Mouse (Mus musculus): ENCODE measurements at regions not wholly inside any gene's neighbourhood (a gene's known extent, or its start where the extent isn't known, plus 50 kb on each side); places are given as distances from the start of the nearest gene placed in this dataset.

GRCm38 (mm10) chr12:8857308-8857707, 64.2 kb upstream of the Laptm4a start:
- no peak overlapping the region for H3K9ac ChIP-seq (ENCODE audit: low read length)
- no peak for ATAC-seq (replicated peaks; ENCODE audit: extremely low read depth, insufficient read depth, low FRiP score)
- no peaks in the 10 kb centered on the region for H3K9me3 ChIP-seq (replicated peaks; ENCODE audit: control insufficient read depth, low read length)
- no peak overlapping the region for H3K27ac ChIP-seq (ENCODE audit: low read length)
- 59% methylated on average over 8 of the region's 8 CpGs for whole genome bisulfite sequencing
- no peak overlapping the region for H3K4me3 ChIP-seq (ENCODE audit: low read length)
- no peak overlapping the region for H3K4me2 ChIP-seq (ENCODE audit: low read depth, low read length)
- H3K36me3 ChIP-seq (ENCODE audit: control insufficient read depth, insufficient read depth): no peaks in the 10 kb centered on the region
- H3K27me3 ChIP-seq (ENCODE audit: control insufficient read depth, insufficient read depth, low read length): no peaks in the 10 kb centered on the region
- H3K4me1 ChIP-seq (ENCODE audit: control insufficient read depth, insufficient read depth, low read length): peaks cover 28% of the 10 kb centered on the region

GRCm38 (mm10) chr12:8858748-8859147, 62.7 kb upstream of the Laptm4a start:
- Histone ChIP-seq H3K4me2 (ENCODE audit: low read depth, low read length) (peak overlapping the region; percentile 25), H3K9ac (ENCODE audit: low read length) (peak overlapping the region; percentile 32; the same call in 1 of the 2 replicates), H3K9me3 (replicated peaks; ENCODE audit: control insufficient read depth, low read length) (no peaks in the 10 kb centered on the region), H3K4me1 (ENCODE audit: control insufficient read depth, insufficient read depth, low read length) (peaks cover 30% of the 10 kb centered on the region), H3K27me3 (ENCODE audit: control insufficient read depth, insufficient read depth, low read length) (no peaks in the 10 kb centered on the region), H3K36me3 (ENCODE audit: control insufficient read depth, insufficient read depth) (no peaks in the 10 kb centered on the region), H3K4me3 (ENCODE audit: low read length) (no peak overlapping the region), H3K27ac (ENCODE audit: low read length) (peak overlapping the region; percentile 80)
- peak; percentile 70 for ATAC-seq (replicated peaks; ENCODE audit: extremely low read depth, insufficient read depth, low FRiP score)
- WGBS: 35% methylated on average over 7 of the region's 7 CpGs

GRCm38 (mm10) chr12:8859588-8859987, 61.9 kb upstream of the Laptm4a start:
- no peak overlapping the region for H3K9ac ChIP-seq (ENCODE audit: low read length)
- H3K4me2 ChIP-seq (ENCODE audit: low read depth, low read length): no peak overlapping the region
- H3K9me3 ChIP-seq (replicated peaks; ENCODE audit: control insufficient read depth, low read length): no peaks in the 10 kb centered on the region
- H3K4me3 ChIP-seq (ENCODE audit: low read length): no peak overlapping the region
- no peaks in the 10 kb centered on the region for H3K36me3 ChIP-seq (ENCODE audit: control insufficient read depth, insufficient read depth)
- H3K27me3 ChIP-seq (ENCODE audit: control insufficient read depth, insufficient read depth, low read length): no peaks in the 10 kb centered on the region
- ATAC-seq (replicated peaks; ENCODE audit: extremely low read depth, insufficient read depth, low FRiP score): no peak
- 26% methylated on average over 4 of the region's 4 CpGs for WGBS
- H3K27ac ChIP-seq (ENCODE audit: low read length): peak overlapping the region; percentile 80
- peaks cover 33% of the 10 kb centered on the region for H3K4me1 ChIP-seq (ENCODE audit: control insufficient read depth, insufficient read depth, low read length)

- no peak for ATAC-seq (replicated peaks; ENCODE audit: extremely low read depth, insufficient read depth, low FRiP score)
- Histone ChIP-seq H3K36me3 (ENCODE audit: control insufficient read depth, insufficient read depth) (no peaks in the 10 kb centered on the region), H3K4me1 (ENCODE audit: control insufficient read depth, insufficient read depth, low read length) (peaks cover 10% of the 10 kb centered on the region), H3K9ac (ENCODE audit: low read length) (no peak overlapping the region), H3K27me3 (ENCODE audit: control insufficient read depth, insufficient read depth, low read length) (no peaks in the 10 kb centered on the region), H3K27ac (ENCODE audit: low read length) (no peak overlapping the region), H3K4me3 (ENCODE audit: low read length) (no peak overlapping the region), H3K9me3 (replicated peaks; ENCODE audit: control insufficient read depth, low read length) (no peaks in the 10 kb centered on the region), H3K4me2 (ENCODE audit: low read depth, low read length) (no peak overlapping the region)
- WGBS: 53% methylated on average over 3 of the region's 3 CpGs
Measured at GRCm38 (mm10) chr12:8864830-8865229, 56.6 kb upstream of the Laptm4a start.

- Histone ChIP-seq H3K27me3 (ENCODE audit: control insufficient read depth, insufficient read depth, low read length) (no peaks in the 10 kb centered on the region), H3K36me3 (ENCODE audit: control insufficient read depth, insufficient read depth) (no peaks in the 10 kb centered on the region), H3K9me3 (replicated peaks; ENCODE audit: control insufficient read depth, low read length) (no peaks in the 10 kb centered on the region), H3K4me1 (ENCODE audit: control insufficient read depth, insufficient read depth, low read length) (peaks cover 6% of the 10 kb centered on the region), H3K27ac (ENCODE audit: low read length) (no peak overlapping the region), H3K4me3 (ENCODE audit: low read length) (no peak overlapping the region), H3K9ac (ENCODE audit: low read length) (no peak overlapping the region), H3K4me2 (ENCODE audit: low read depth, low read length) (no peak overlapping the region)
- 50% methylated on average over 1 of the region's 1 CpGs for WGBS
- 0 out of 2 replicates have a peak, but pooled peaks have one; percentile 12 for ATAC-seq (replicated peaks; ENCODE audit: extremely low read depth, insufficient read depth, low FRiP score)
Measured at GRCm38 (mm10) chr12:8865250-8865649, 56.2 kb upstream of the Laptm4a start.

GRCm38 (mm10) chr12:8867104-8867503, 54.4 kb upstream of the Laptm4a start:
- Histone ChIP-seq H3K27me3 (ENCODE audit: control insufficient read depth, insufficient read depth, low read length) (no peaks in the 10 kb centered on the region), H3K4me2 (ENCODE audit: low read depth, low read length) (no peak overlapping the region), H3K27ac (ENCODE audit: low read length) (no peak overlapping the region), H3K4me3 (ENCODE audit: low read length) (no peak overlapping the region), H3K9me3 (replicated peaks; ENCODE audit: control insufficient read depth, low read length) (no peaks in the 10 kb centered on the region), H3K36me3 (ENCODE audit: control insufficient read depth, insufficient read depth) (no peaks in the 10 kb centered on the region), H3K4me1 (ENCODE audit: control insufficient read depth, insufficient read depth, low read length) (0 out of 2 replicates have a peak, but pooled peaks cover 5% of the 10 kb centered on the region), H3K9ac (ENCODE audit: low read length) (no peak overlapping the region)
- no peak for ATAC-seq (replicated peaks; ENCODE audit: extremely low read depth, insufficient read depth, low FRiP score)
- 9% methylated on average over 1 of the region's 1 CpGs for WGBS

GRCm38 (mm10) chr12:8868690-8869089, 52.8 kb upstream of the Laptm4a start:
- 57% methylated on average over 6 of the region's 6 CpGs for WGBS
- Histone ChIP-seq H3K4me1 (ENCODE audit: control insufficient read depth, insufficient read depth, low read length) (0 out of 2 replicates have a peak, but pooled peaks cover 2% of the 10 kb centered on the region), H3K4me3 (ENCODE audit: low read length) (no peak overlapping the region), H3K27me3 (ENCODE audit: control insufficient read depth, insufficient read depth, low read length) (no peaks in the 10 kb centered on the region), H3K9me3 (replicated peaks; ENCODE audit: control insufficient read depth, low read length) (no peaks in the 10 kb centered on the region), H3K4me2 (ENCODE audit: low read depth, low read length) (no peak overlapping the region), H3K27ac (ENCODE audit: low read length) (no peak overlapping the region), H3K9ac (ENCODE audit: low read length) (no peak overlapping the region), H3K36me3 (ENCODE audit: control insufficient read depth, insufficient read depth) (no peaks in the 10 kb centered on the region)
- ATAC-seq (replicated peaks; ENCODE audit: extremely low read depth, insufficient read depth, low FRiP score): no peak

GRCm38 (mm10) chr12:8869190-8869589, 52.3 kb upstream of the Laptm4a start:
- Histone ChIP-seq H3K27me3 (ENCODE audit: control insufficient read depth, insufficient read depth, low read length) (no peaks in the 10 kb centered on the region), H3K4me1 (ENCODE audit: control insufficient read depth, insufficient read depth, low read length) (0 out of 2 replicates have a peak, but pooled peaks cover 2% of the 10 kb centered on the region), H3K27ac (ENCODE audit: low read length) (no peak overlapping the region), H3K36me3 (ENCODE audit: control insufficient read depth, insufficient read depth) (no peaks in the 10 kb centered on the region), H3K9ac (ENCODE audit: low read length) (no peak overlapping the region), H3K4me2 (ENCODE audit: low read depth, low read length) (no peak overlapping the region), H3K9me3 (replicated peaks; ENCODE audit: control insufficient read depth, low read length) (no peaks in the 10 kb centered on the region), H3K4me3 (ENCODE audit: low read length) (no peak overlapping the region)
- 16% methylated on average over 1 of the region's 1 CpGs for WGBS
- no peak for ATAC-seq (replicated peaks; ENCODE audit: extremely low read depth, insufficient read depth, low FRiP score)
